Mouse (Mus musculus): ENCODE measurements at regions not wholly inside any gene's neighbourhood (a gene's known extent, or its start where the extent isn't known, plus 50 kb on each side); places are given as distances from the start of the nearest gene placed in this dataset.

DNA sequence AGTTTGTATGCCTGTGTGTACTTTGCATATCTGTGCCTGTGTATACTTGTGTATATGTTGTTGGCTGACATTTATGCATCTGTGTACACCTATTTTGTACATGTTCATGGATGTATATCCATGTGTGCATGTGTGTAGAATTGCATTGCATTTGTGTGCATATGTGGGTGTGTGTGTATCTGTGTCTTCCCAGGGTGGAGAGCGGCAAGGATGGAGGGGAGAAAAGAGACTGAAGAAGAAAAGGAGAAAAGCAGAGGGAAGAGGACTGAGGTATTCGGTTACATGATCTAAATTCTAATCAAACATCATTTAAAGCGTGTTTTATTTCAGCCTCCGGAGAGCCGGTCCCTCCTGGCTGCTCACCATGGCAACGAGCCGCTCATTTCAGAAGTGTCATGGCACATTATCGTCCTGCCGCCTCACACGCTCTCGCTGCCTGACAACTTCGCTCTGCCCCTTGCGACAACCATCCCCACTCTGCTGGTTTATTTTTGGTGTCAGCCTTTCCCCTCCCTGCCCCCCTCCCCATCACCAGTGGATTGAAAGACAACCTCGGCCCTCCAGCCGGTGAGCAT lies 58.6 kb downstream of the Mrm1 start:
- WGBS, result 38% methylated on average over 15 of the region's 15 CpGs
- no peak for DNase-seq (ENCODE audit: low read depth, low spot score)

DNA sequence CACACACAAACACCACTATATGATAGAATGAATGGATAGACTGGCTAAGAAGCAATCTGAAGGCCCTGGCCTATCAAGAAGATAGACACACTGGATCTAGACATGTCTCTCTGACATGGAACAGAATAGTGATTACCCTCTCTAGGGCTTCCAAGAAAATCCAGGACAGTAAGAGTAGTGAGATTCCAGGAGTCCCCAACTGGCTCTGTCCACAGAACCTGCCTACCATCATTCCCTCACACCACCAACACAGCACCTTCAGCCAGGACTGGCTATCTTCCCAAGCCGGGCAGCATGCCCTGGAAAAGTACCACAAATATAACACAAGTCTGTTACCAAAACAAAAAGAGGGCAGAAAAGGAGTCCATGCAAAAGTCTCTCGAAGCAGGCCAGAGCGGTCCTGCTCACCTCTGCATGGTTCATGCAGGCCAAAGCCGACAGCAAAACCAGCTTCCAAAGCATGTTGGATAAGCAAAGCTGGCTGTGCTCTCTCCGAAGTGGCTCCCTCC lies 59.8 kb downstream of the Mrm1 start:
- WGBS, result 82% methylated on average over 5 of the region's 5 CpGs
- no peak for DNase-seq (ENCODE audit: low read depth, low spot score)

DNA sequence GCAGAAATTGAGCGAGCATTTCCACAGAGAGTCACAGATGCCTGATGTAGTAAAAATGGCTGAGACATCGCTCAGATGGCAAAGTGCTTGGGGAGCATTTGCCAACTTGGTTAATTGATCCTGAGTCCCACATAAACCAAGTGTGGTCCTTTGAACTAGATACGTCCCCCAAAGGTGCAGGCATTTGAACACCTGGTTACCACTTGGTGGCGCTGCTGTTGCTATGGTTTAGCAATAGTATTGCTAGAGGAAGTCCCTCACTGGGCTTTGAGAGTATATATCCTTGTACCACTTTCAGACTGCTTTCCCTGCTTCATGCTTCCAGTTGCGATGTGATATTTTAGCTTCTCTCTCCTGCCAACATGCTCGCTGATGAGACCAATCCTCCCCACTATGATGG lies 67.3 kb downstream of the Mrm1 start:
- WGBS, result 69% methylated on average over 6 of the region's 6 CpGs

DNA sequence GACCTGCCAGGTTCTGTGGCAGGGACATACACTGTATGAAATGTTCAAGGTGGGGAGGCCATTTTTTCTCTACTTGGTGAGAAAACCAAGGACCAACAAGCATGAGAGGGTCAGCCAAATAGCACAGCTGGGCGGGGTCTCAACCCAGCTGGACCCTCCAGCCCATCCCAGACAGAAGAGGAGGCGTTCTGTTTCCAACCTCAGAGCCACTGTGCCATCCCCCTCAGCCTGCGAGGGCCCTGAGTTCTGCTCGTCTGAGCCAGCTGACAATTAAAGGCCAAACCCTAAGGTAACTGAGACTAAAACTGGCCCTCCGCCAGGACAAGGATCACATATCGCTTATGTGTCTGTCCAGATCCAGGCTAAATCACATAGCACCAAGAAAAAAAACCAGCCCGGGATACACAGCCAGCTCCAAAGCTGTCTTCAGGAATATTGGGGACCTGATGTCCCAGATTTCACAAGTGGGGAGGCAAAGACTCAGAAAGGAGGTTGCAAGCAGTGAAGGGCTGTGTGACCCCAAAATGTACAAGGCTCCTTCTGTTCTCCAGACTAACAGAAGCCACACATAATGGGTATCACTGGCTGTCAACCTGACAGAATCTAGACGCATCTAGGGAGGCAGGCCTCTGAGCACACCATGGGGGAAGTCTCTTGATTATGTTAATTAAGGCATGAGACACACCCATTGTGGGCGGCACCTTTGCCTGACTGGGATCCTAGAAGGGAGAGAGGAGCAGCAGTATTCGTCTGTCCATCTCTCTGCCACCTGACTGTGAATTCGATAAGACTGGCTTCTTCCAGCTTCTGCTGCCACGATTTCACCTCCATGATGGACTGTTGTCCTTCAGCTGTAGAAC lies 69.6 kb downstream of the Mrm1 start:
- no peak for DNase-seq (ENCODE audit: low read depth, low spot score)
- WGBS, result 30% methylated on average over 12 of the region's 12 CpGs

More for the DNA sequence above, 67.3 kb downstream of the Mrm1 start:
- no peak for DNase-seq (ENCODE audit: low read depth, low spot score)

DNA sequence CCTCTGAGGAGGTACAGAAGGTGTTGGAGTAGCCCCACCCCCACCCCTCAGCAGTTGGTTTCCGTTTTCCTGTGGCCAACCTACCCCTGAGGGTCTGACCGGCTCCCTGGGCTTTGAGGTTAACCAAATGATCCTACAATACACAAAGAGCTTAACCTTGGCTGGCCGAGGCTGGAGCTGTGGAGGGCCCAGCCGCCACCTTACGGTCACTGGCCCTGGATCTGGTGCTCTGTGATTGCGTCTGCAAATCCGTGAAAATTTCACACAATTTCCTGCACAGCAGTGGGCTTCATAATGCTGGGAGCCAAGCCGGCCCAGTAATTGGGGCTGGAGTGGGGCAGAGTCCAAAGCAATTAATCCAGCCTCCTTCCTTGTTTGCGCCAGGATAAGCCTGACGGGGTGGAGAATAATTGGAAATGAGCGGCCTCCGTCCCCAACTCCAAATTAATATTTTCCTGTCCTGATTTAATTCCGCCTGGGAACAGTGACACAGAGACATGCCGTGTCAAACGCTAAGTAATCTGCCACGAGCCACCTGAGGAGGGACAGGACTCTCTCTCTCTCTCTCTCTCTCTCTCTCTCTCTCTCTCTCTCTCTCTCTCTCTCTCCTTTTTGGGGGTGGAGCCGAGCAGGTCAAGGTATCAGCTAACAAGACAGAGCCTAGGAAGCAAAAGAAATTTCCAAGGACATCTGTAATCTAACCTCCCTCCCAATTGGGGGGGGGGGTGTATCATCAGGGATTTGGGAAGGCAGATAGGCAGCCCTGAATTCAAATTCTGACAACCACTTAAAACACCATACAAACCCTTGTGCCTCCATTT lies 80.3 kb downstream of the Mrm1 start:
- no peak for DNase-seq (ENCODE audit: low read depth, low spot score)

DNA sequence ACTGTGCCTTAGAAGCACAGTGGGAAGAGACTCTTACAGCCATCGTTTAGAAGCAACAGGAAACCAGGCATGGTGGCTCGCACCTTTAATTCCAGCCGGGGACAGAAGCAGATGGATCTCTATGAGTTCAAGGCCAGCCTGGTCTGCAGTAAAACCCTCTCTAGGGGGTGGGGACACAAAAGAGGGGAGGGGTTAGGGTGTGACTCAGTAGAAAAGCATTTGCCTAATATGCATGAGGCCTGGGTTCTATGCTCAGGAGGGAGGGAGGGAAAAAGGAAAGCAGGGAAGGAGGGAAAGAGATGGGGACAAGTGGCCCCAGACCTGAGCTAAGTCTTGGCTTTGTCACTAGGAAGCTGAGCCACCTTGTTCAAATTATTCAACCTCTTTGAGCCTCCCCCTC lies 81.2 kb downstream of the Mrm1 start:
- 29% methylated on average over 3 of the region's 3 CpGs for WGBS
- no peak for DNase-seq (ENCODE audit: low read depth, low spot score)

More for the DNA sequence above, 80.3 kb downstream of the Mrm1 start:
- WGBS, result 8% methylated on average over 17 of the region's 17 CpGs

DNA sequence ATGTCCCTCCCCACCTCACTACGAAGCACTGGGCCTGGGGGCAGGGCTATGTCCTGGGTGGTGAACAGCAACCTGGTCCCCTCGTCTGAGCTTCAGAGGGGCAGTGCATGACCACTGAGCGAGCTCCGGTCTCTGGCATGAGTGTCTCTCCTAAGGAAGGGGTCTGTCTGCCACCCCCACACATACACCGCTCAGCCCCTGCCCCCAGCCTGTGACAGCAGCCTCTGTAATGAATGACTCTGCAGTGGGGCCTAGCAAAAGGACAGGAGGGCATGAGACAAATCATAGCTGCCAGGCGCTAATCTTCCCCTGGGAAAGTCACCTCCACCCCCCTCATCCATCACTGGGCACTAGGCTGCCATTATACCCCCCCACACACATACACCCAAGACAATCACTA lies 87.4 kb downstream of the Mrm1 start:
- DNase-seq (ENCODE audit: low read depth, low spot score), result no peak
- 71% methylated on average over 6 of the region's 6 CpGs for WGBS

DNA sequence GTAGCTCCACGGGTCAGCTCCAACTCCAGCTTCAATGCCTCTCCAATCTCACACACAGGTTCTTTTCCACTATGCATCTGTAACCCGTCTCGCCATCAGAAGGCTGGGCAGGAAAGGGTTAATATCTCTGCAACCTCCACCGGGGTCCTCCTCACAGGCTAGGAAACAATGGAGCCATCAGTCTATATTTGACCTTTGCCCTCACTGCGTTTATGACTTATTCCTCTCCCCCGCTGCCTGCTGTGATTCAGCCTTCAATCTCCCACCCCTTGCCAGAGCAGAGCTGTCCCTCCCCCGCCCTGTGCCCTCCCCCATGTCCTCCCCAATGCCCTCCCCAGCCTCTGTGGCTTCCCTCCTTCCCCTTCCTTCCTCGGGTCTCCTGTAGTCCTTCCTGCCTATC lies 89.1 kb downstream of the Mrm1 start:
- 29% methylated on average over 8 of the region's 8 CpGs for WGBS
- no peak for DNase-seq (ENCODE audit: low read depth, low spot score)

DNA sequence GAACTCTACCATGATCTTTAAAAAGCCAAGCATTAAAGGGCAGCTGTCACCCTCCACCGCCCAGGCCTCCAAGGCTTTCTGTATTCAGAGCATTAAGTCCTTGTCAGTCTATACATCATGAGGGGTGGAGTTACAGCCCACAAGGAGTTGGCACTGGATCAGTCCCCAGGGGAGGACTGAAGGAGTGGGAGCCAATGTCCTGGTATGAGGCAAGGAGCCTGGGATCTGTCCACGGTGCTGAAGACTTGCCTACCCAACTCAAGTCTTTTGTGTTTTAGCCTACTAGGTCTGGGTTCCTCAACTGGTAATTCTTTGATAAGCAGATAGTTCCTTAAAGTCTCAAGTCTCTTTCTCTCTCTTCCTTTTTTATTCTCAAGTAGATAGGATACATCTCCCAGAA lies 90.1 kb downstream of the Mrm1 start:
- 10% methylated on average over 2 of the region's 2 CpGs for WGBS
- DNase-seq (ENCODE audit: low read depth, low spot score), result no peak

DNA sequence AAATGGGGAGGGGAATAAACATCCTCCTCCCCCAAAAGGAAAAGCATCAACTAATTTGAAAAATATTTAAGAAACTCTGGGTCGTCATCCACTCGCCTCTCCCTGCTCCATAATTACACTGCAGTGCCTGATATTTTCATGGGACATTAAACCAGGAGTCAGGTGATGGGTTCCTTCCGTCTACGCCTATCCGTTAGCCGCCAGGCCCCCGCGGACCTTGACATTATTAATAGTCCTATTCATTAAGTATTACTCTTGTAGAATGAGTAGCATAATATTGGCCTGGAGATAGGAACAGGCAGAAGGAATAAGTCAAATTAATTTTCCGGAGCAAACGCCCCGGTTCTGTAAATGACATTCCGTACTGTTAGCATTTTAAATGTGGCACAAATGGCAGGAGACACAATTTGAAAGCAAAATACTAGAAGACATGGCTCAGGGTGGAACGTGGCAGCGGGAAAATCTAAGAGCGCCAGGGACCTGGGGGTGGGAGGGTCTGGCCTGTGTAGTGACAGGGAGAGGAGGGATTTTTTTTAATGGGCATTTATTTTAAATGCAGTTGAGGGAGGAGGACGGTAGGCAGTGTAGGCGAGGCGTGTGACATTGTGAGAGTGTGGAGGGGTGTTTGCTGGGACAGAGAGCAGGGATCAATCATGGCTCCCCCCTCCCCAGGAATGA lies 93.2 kb downstream of the Mrm1 start:
- WGBS, result 74% methylated on average over 18 of the region's 18 CpGs
- DNase-seq (ENCODE audit: low read depth, low spot score), result no peak

DNA sequence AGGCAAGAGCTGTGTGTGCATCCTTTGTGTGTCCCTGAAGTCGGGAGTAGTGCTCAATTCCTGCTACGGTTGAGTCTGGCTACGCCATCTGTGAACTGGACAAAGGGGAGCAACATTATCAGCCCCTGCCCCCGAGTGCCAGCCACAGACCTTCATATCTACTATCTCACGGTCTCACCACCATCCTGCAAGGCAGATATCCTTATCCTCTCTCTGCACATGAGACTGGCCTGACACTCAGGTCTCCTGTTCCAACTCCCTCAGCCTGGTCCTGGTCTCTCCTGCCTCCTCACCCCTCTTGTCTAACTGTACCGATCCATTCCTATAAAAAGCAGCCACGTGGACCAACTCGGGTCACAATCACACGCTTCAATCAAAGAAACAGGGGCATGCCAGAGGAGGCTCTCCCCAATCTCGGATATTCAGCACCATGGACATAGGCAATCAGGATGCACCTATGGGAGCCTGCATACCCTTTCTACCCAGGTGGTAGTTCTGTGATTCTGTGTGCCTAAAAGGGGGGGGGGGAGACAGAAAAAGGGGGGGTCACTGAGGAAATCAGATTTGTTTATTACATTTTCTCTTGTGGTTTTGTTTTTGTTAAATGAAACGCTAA lies 94.0 kb downstream of the Mrm1 start:
- WGBS, result 47% methylated on average over 11 of the region's 11 CpGs
- no peak for DNase-seq (ENCODE audit: low read depth, low spot score)

DNA sequence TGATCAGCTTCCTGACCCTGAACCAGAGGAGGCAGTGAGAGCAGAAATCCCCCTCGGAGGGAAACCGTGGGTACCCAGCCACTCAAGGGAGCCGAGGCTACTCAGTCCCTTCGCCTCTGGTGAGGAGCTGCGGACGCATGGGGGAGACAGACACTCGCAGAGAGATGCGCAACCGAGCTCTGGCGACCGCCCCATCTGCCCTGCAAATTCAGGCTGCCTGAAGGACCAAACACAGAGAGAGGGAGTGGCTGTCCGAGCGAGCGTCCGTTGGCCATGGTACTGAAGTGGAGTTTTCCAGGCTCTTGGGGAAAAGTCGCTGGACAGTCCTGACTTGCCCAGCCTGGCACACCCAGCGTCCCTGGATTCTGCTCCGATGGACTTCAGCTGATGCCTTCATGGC lies 95.2 kb downstream of the Mrm1 start:
- DNase-seq (ENCODE audit: low read depth, low spot score), result no peak
- 7% methylated on average over 18 of the region's 18 CpGs for WGBS

DNA sequence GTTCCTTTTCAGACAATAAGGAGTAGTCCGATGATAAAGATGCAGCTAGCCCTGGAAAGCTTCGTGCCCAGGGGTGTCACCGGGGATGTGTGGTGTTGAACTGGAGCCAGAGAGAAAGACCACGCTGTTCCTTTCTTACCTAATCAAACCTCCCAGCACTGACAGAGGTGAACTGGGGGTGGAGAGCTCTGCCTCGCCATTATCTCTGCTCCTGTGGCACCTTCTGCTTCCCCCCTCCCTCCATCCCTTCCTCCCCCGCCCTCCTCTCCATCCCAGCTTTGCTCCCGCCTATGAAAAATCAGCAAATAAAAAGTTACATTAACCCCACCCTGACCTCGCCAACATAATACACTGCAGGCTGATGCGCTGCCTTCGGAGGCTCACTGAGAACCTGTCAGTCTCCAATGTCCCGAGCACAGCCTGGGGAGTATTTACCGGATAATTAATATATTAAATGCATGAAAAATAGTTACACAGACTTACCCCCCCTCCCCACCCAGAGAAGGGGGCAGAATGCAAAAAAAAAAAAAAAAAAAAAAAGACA lies 96.6 kb downstream of the Mrm1 start:
- no peak for DNase-seq (ENCODE audit: low read depth, low spot score)
- 45% methylated on average over 12 of the region's 12 CpGs for WGBS

DNA sequence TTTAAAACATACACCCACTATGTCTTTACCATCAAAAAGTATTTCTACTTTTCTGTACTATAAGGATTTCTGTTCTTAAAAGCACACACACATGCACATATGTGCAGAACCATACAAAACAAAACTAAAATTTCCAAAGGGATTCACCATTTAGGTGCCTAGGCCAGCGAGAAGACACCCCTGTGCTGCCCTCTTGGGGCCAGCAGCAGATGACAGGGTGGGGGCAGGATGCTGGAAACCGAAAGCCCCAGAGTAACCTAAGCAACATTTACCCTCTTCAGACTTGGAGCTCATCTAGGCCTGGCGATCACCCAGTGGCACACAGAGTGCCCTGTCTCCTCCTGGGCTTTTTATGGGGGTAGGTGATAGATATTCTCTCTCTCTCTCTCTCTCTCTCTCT lies 97.3 kb downstream of the Mrm1 start:
- DNase-seq (ENCODE audit: low read depth, low spot score), result no peak
- WGBS, result 22% methylated on average over 3 of the region's 3 CpGs

DNA sequence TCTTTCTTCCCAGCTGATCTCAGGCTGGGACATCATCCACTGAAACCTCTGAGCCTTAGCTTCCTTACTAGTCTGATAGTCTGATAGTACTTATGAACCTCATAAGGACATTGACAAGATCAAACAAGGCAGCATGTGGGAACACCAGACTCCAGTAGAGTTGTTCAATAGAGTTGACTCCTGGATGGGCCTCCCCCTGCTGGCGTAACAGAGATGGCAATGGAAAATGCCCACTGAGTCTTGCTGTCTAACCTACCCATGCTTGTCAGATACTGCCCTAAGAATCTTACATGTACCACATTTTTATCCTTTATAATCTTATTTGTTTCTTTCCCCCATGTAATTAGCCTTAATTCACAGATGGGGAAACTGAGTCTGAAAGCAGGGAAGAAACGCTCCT lies 98.2 kb downstream of the Mrm1 start:
- 74% methylated on average over 2 of the region's 2 CpGs for WGBS
- no peak for DNase-seq (ENCODE audit: low read depth, low spot score)

DNA sequence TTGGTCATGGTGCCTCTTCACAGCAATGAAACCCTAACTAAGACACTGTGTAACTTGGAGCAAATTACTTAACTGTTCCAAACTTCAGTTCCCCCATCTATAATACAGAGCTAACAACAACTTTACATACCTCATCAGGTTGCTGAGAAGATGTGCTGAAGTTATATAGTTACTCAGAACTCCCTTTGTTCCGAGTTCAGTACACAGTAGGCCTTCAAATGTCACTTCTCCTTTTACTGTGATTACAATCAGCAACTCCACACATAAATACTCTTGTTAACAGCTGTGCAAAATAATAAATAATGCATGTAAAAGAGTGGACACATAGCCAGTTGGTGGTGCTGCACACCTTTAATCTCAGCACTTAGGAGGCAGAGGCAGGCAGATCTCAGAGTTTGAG lies 99.5 kb downstream of the Mrm1 start:
- 74% methylated on average over 1 of the region's 1 CpGs for WGBS
- no peak for DNase-seq (ENCODE audit: low read depth, low spot score)

DNA sequence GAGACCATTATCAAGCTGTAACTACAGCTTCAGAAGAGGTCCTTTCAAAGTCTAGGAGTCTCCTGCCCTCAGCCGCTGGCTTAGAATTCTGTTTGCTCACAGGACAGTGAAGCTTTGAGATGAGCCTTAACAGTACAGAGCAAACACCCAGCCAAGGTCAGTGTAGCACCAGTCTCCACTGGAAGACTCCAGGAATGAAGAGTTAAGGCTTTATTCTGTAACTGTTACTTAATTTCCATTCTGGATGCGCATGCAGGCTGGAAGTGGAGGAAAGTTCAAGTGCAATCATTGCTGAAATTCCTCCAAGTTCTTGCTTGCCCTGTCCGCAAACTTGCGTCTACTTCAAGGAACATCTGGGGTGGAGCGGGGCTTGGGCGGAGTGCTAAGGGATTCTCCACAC lies 106.6 kb downstream of the Mrm1 start:
- no peak for DNase-seq (ENCODE audit: low read depth, low spot score)
- WGBS, result 66% methylated on average over 6 of the region's 6 CpGs

DNA sequence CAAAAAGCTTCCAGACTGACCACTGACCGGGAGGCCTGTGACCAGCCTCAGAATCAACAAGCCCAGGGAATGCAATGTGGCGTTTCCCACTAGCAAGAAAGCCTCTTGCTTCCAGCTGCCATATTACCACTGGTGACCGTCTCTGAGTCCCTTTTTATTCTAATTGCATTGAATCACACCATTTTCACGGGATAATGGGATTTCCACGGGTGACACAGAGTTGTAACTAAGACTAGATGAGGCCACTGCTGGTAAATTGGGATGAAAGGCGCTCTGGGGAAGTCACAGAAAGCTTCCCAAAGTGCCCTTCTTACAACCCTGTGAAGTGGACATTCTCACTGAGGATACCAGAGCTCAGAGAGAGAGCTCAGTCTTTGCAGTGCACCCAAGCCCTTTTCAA lies 107.4 kb downstream of the Mrm1 start:
- DNase-seq (ENCODE audit: low read depth, low spot score), result no peak
- WGBS, result 43% methylated on average over 6 of the region's 6 CpGs

DNA sequence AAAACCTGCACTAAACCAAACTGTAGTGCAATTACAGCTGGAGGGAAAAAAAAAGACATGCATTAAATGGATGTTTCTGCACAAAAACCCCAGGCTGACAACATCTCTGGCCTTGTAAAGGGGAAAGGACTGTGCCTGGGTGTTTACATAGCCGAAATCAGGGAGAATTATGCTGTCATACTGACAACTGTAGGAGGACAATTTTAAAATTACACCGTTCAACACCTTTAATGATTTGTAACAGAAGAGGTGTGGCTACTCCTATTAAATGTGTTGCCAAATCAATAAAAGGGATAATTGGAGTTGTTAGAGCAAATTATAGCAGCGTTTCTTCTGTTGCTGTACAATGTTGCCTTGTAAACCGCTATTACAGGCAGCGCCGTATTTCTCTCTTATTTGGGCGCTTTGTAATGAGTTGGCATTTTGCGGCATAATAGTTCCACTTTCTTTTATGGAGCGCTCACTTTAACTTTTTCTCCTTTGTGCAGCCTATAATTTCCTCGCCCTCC lies 111.0 kb downstream of the Mrm1 start:
- DNase-seq (ENCODE audit: low read depth, low spot score), result no peak
- 38% methylated on average over 10 of the region's 10 CpGs for WGBS

All from large intestine, adult 2 months (tissue).